Mouse (Mus musculus) T-helper 1 cell (primary cell): ENCODE data around the gene Gdi1.

Experiments used
- in situ Hi-C: fragments of 300-600 bp; cut with MboI, MseI; formaldehyde crosslinking; loops from one replicate; pipeline ENCODE4 v1.15.1; 2025; ENCODE audit warnings: high pct_unique_total_duplicates

Gene Gdi1

GRCm38 (mm10) chrX:74304867-74305700 is at the start of gene Gdi1:
Gdi1 (plus strand) TSS chrX:74304998.
- in situ Hi-C loops: no loop called here

GRCm38 (mm10) chrX:74257746-74258145 is 47.1 kb upstream of the Gdi1 start:
- in situ Hi-C loops: no loop called here

- in situ Hi-C loops: loop anchor here (5.0 to 10.0 kb wide), 2 partner anchors 47 to 1355 kb away; partner anchors contain the start of genes Cetn2 and Nsdhl
Measured at GRCm38 (mm10) chrX:74269736-74270061, 35.1 kb upstream of the Gdi1 start.

- in situ Hi-C loops: loop anchor here (10.0 kb wide), 1 partner anchor 1355 kb away; the partner anchor contains the start of genes Cetn2 and Nsdhl
Measured at GRCm38 (mm10) chrX:74270062-74270901, 34.5 kb upstream of the Gdi1 start, which contains the start of gene Rpl10. Rpl10 (plus strand) TSS chrX:74270812.

- in situ Hi-C loops: loop anchor here (10.0 kb wide), 1 partner anchor 1356 kb away; the partner anchor contains the start of genes Cetn2 and Nsdhl
Measured at GRCm38 (mm10) chrX:74270902-74271551, 33.8 kb upstream of the Gdi1 start.

- in situ Hi-C loops: loop anchor here (10.0 kb wide), 1 partner anchor 1359 kb away; the partner anchor contains the start of genes Cetn2 and Nsdhl
Measured at GRCm38 (mm10) chrX:74273422-74274322, 31.1 kb upstream of the Gdi1 start.

- in situ Hi-C loops: loop anchor here (10.0 kb wide), 1 partner anchor 1363 kb away; the partner anchor contains the start of genes Cetn2 and Nsdhl
Measured at GRCm38 (mm10) chrX:74277916-74278315, 26.9 kb upstream of the Gdi1 start.

GRCm38 (mm10) chrX:74281041-74281731 is 23.6 kb upstream of the Gdi1 start:
- in situ Hi-C loops: no loop called here

GRCm38 (mm10) chrX:74281732-74282394 is 22.9 kb upstream of the Gdi1 start, which contains the start of the genes Taz and Dnase1l1:
Taz (plus strand) TSS chrX:74281912.
Dnase1l1 (minus strand) TSS chrX:74282337.
- in situ Hi-C loops: no loop called here

- in situ Hi-C loops: no loop called here
Measured at GRCm38 (mm10) chrX:74282395-74283091, 22.3 kb upstream of the Gdi1 start.

GRCm38 (mm10) chrX:74283092-74283437 is 21.7 kb upstream of the Gdi1 start:
- in situ Hi-C loops: no loop called here

GRCm38 (mm10) chrX:74293431-74293830 is 11.4 kb upstream of the Gdi1 start:
- in situ Hi-C loops: no loop called here

- in situ Hi-C loops: no loop called here
Measured at GRCm38 (mm10) chrX:74296538-74297448, 8.0 kb upstream of the Gdi1 start, which contains the start of gene Atp6ap1. Atp6ap1 (plus strand) TSS chrX:74297097.

- in situ Hi-C loops: no loop called here
Measured at GRCm38 (mm10) chrX:74298348-74298747, 6.5 kb upstream of the Gdi1 start.

GRCm38 (mm10) chrX:74299721-74300120 is 5.1 kb upstream of the Gdi1 start:
- in situ Hi-C loops: no loop called here

- in situ Hi-C loops: no loop called here
Measured at GRCm38 (mm10) chrX:74312540-74313464, 8.0 kb downstream of the Gdi1 start, which contains the start of gene Fam50a. Fam50a (plus strand) TSS chrX:74313033.
